Comparison of ENCODE assay signal across 13 mouse cellular contexts in genomic region chr3:93557471-93557870, GRCm38 (mm10). TPM values are rescaled to one million over a fixed set of nuclear protein-coding genes. Genes with fewer than 3 reads are reported as not detected.
A peak's percentile ranks its signal among the peaks of the same experiment; 100 is the strongest.
DNase-seq lines count a peak whose midpoint lies in the region; ATAC-seq and TF ChIP-seq lines count a peak whose summit lies in the region.
"Had no signal": no experiment of that assay in that cellular context is flagged by ENCODE, and none has a peak within 500 bp of the region (broad histone marks: within the 10 kb centered on the region; RNA-seq: fewer than 3 reads in every experiment).

No protein-coding gene starts in this region.

- no peak overlapping the region for H3K9ac ChIP-seq in hindbrain, embryonic 13.5 days
- no peak overlapping the region for H3K9ac ChIP-seq in limb, embryonic 14.5 days (ENCODE audit: low read depth, low read length, severe bottlenecking)
- H3K9ac ChIP-seq in forebrain, embryonic 16.5 days (replicated peaks; ENCODE audit: low read depth, low read length), result no peak overlapping the region
- H3K9ac ChIP-seq: liver, embryonic 13.5 days; midbrain, embryonic 15.5 days had no signal

- peak overlapping the region; percentile 11; the same call in 1 of the 2 replicates for H3K4me2 ChIP-seq in hindbrain, embryonic 13.5 days
- H3K4me2 ChIP-seq in limb, embryonic 14.5 days (replicated peaks; ENCODE audit: low read depth, low read length, severe bottlenecking), result peak overlapping the region; percentile 21; the same call in 1 of the 2 replicates
- no peak overlapping the region for H3K4me2 ChIP-seq in forebrain, embryonic 16.5 days (ENCODE audit: low read length)

- peaks cover 18% of the 10 kb centered on the region for H3K4me1 ChIP-seq in hindbrain, embryonic 13.5 days (replicated peaks)
- H3K4me1 ChIP-seq in hindbrain, embryonic 10.5 days (replicated peaks), result peaks cover 20% of the 10 kb centered on the region
- H3K4me1 ChIP-seq in E14TG2a.4 (replicated peaks; ENCODE audit: low read depth, low read length), result peaks cover 56% of the 10 kb centered on the region
- peaks cover 33% of the 10 kb centered on the region for H3K4me1 ChIP-seq in limb, embryonic 14.5 days (ENCODE audit: control insufficient read depth, insufficient read depth, low read length)
- peaks cover 8% of the 10 kb centered on the region for H3K4me1 ChIP-seq in forebrain, embryonic 16.5 days (replicated peaks; ENCODE audit: control insufficient read depth, insufficient read depth, low read length)

- WGBS in hindbrain, embryonic 13.5 days, result 62% methylated on average over 4 of the region's 4 CpGs
- 57% methylated on average over 4 of the region's 4 CpGs for WGBS in hindbrain, embryonic 10.5 days
- 47% methylated on average over 4 of the region's 4 CpGs for WGBS in limb, embryonic 14.5 days
- WGBS in forebrain, embryonic 16.5 days, result 52% methylated on average over 4 of the region's 4 CpGs

- ATAC-seq in hindbrain, embryonic 13.5 days (ENCODE audit: low FRiP score), result no peak
- ATAC-seq in limb, embryonic 14.5 days (ENCODE audit: low FRiP score, low read depth), result no peak
- ATAC-seq in forebrain, embryonic 16.5 days, result no peak
- ATAC-seq: forebrain, embryonic 14.5 days; midbrain, embryonic 15.5 days had no signal

- no peak for DNase-seq in hindbrain, embryonic 10.5 days (ENCODE audit: low spot score)
- DNase-seq in limb, embryonic 14.5 days (ENCODE audit: low spot score), result peak; percentile 49
- no peak for DNase-seq in layer of hippocampus, adult 9-11 months
- DNase-seq: cerebellum, adult 8-10 months; gastrocnemius, postnatal 25 days; kidney, adult 11 months; liver, embryonic 13.5 days had no signal

- no peaks in the 10 kb centered on the region for H3K9me3 ChIP-seq in hindbrain, embryonic 13.5 days
- H3K9me3 ChIP-seq in hindbrain, embryonic 10.5 days, result no peaks in the 10 kb centered on the region
- H3K9me3 ChIP-seq in E14TG2a.4 (ENCODE audit: low read length), result no peaks in the 10 kb centered on the region
- no peaks in the 10 kb centered on the region for H3K9me3 ChIP-seq in limb, embryonic 14.5 days (ENCODE audit: control insufficient read depth, low read length)
- H3K9me3 ChIP-seq in forebrain, embryonic 16.5 days (ENCODE audit: control insufficient read depth, low read length), result no peaks in the 10 kb centered on the region
- H3K9me3 ChIP-seq: liver, embryonic 13.5 days; midbrain, embryonic 15.5 days had no signal

- no peak overlapping the region for H3K4me3 ChIP-seq in hindbrain, embryonic 13.5 days
- H3K4me3 ChIP-seq in hindbrain, embryonic 10.5 days, result no peak overlapping the region
- H3K4me3 ChIP-seq in C2C12 (ENCODE audit: insufficient read depth, poor library complexity, severe bottlenecking) (peak overlapping the region; percentile 71), E14TG2a.4 (replicated peaks; ENCODE audit: low read length) (peak overlapping the region; percentile 2; the same call in 1 of the 2 replicates)
- H3K4me3 ChIP-seq in limb, embryonic 14.5 days (replicated peaks; ENCODE audit: low read length), result peak overlapping the region; percentile 15; the same call in 1 of the 2 replicates
- no peak overlapping the region for H3K4me3 ChIP-seq in forebrain, embryonic 16.5 days (replicated peaks; ENCODE audit: low read length)
- H3K4me3 ChIP-seq: liver, embryonic 13.5 days; midbrain, embryonic 15.5 days had no signal

- H3K27ac ChIP-seq in hindbrain, embryonic 13.5 days, result no peak overlapping the region
- no peak overlapping the region for H3K27ac ChIP-seq in hindbrain, embryonic 10.5 days
- 0 out of 2 replicates have a peak overlapping the region, but pooled peaks have one; percentile 43 for H3K27ac ChIP-seq in limb, embryonic 14.5 days (replicated peaks; ENCODE audit: low read depth, low read length)
- no peak overlapping the region for H3K27ac ChIP-seq in forebrain, embryonic 16.5 days (ENCODE audit: low read length)
- H3K27ac ChIP-seq: liver, embryonic 13.5 days; midbrain, embryonic 15.5 days had no signal

- peaks cover 75% of the 10 kb centered on the region for H3K79me2 ChIP-seq in C2C12 (ENCODE audit: control insufficient read depth, insufficient read depth)

- no peak for TF ChIP-seq CTCF in C2C12 (IDR thresholded peaks at IDR 0.05; ENCODE audit: control insufficient read depth, insufficient read depth, insufficient read length)
- TF ChIP-seq CTCF in E14TG2a.4 (conservative IDR thresholded peaks at IDR 0.05; ENCODE audit: low read length), result no peak

- H3K36me3 ChIP-seq in hindbrain, embryonic 13.5 days, result no peaks in the 10 kb centered on the region
- H3K36me3 ChIP-seq in hindbrain, embryonic 10.5 days, result 0 out of 2 replicates have a peak, but pooled peaks cover 7% of the 10 kb centered on the region
- H3K36me3 ChIP-seq in C2C12 (ENCODE audit: control insufficient read depth, insufficient read depth) (peaks cover 55% of the 10 kb centered on the region), E14TG2a.4 (ENCODE audit: insufficient read depth, low read length) (peaks cover 27% of the 10 kb centered on the region)
- H3K36me3 ChIP-seq in limb, embryonic 14.5 days (ENCODE audit: control insufficient read depth, insufficient read depth, low read length), result peaks cover 22% of the 10 kb centered on the region
- no peaks in the 10 kb centered on the region for H3K36me3 ChIP-seq in forebrain, embryonic 16.5 days (ENCODE audit: control insufficient read depth, insufficient read depth)
- H3K36me3 ChIP-seq: liver, embryonic 13.5 days; midbrain, embryonic 15.5 days had no signal

- H3K27me3 ChIP-seq in hindbrain, embryonic 13.5 days, result peaks cover 27% of the 10 kb centered on the region
- H3K27me3 ChIP-seq in hindbrain, embryonic 10.5 days (ENCODE audit: insufficient read depth, poor library complexity, severe bottlenecking), result peaks cover 18% of the 10 kb centered on the region
- H3K27me3 ChIP-seq in C2C12 (ENCODE audit: control insufficient read depth, insufficient read depth, insufficient read length) (no peaks in the 10 kb centered on the region), E14TG2a.4 (ENCODE audit: insufficient read depth, low read length) (no peaks in the 10 kb centered on the region)
- H3K27me3 ChIP-seq in limb, embryonic 14.5 days (ENCODE audit: control insufficient read depth, insufficient read depth, low read length), result no peaks in the 10 kb centered on the region
- H3K27me3 ChIP-seq in forebrain, embryonic 16.5 days (replicated peaks; ENCODE audit: control insufficient read depth, insufficient read depth, low read length), result no peaks in the 10 kb centered on the region
- H3K27me3 ChIP-seq: liver, embryonic 13.5 days had no signal

- peaks cover 65% of the 10 kb centered on the region for H3K79me3 ChIP-seq in C2C12 (ENCODE audit: low read depth)

- no peak overlapping the region for H3ac ChIP-seq in C2C12 (ENCODE audit: control insufficient read depth, insufficient read length, low read depth)

- TF ChIP-seq POLR2A in limb, embryonic 14.5 days (IDR thresholded peaks at IDR 0.05; ENCODE audit: borderline replicate concordance, extremely low read depth, insufficient read depth, insufficient read length), result no peak

TF ChIP-seq in C2C12, 6 proteins besides CTCF, POLR2A, EP300 and RAD21:
- TF ChIP-seq FOSL1 (IDR thresholded peaks at IDR 0.05; ENCODE audit: insufficient read depth, low read length, poor library complexity, severe bottlenecking), result no peak
- no peak for TF ChIP-seq MAX (IDR thresholded peaks at IDR 0.05)
- no peak for TF ChIP-seq MYOD1 (IDR thresholded peaks at IDR 0.05; ENCODE audit: control insufficient read depth, insufficient read length, low read depth)
- no peak for TF ChIP-seq MYOG (IDR thresholded peaks at IDR 0.05; ENCODE audit: control insufficient read depth, extremely low read depth, insufficient read length)
- no peak for TF ChIP-seq USF1 (IDR thresholded peaks at IDR 0.05; ENCODE audit: low read depth)
- TF ChIP-seq CEBPB (IDR thresholded peaks at IDR 0.05; ENCODE audit: low read depth), result no peak

RNA-seq across cellular contexts. Expression of gene S100a10, which starts 2.6 kb away (rescaled TPM):
- 191 and 200 TPM in 2 replicates for polyA plus RNA-seq in hindbrain, embryonic 13.5 days (2015; fragmentation: Nextera tagmentation; extraction: Ambion mirVana)
- 160 and 200 TPM in 2 replicates for polyA plus RNA-seq in hindbrain, embryonic 10.5 days (2016; fragmentation: Nextera tagmentation; extraction: Ambion mirVana)
- 1,750 TPM for polyA plus RNA-seq in C2C12 (2012; fragmentation: generic; extraction: Trizol)
- 208 and 328 TPM in 2 replicates for polyA plus RNA-seq in limb, embryonic 14.5 days (2012; rRNA removed)
- 625 and 691 TPM in 2 replicates for polyA plus RNA-seq in limb, embryonic 14.5 days (2014; fragmentation: Nextera tagmentation; extraction: Ambion mirVana)
- polyA plus RNA-seq in forebrain, embryonic 16.5 days (2015; fragmentation: Nextera tagmentation; extraction: Ambion mirVana), result 117 and 124 TPM in 2 replicates

RNA-seq across cellular contexts. Expression of gene S100a11, which starts 37.2 kb away (rescaled TPM):
- polyA plus RNA-seq in hindbrain, embryonic 13.5 days (2015; fragmentation: Nextera tagmentation; extraction: Ambion mirVana), result 225 and 247 TPM in 2 replicates
- polyA plus RNA-seq in hindbrain, embryonic 10.5 days (2016; fragmentation: Nextera tagmentation; extraction: Ambion mirVana), result 327 and 404 TPM in 2 replicates
- polyA plus RNA-seq in C2C12 (2012; fragmentation: generic; extraction: Trizol), result 3,212 TPM
- 477 and 638 TPM in 2 replicates for polyA plus RNA-seq in limb, embryonic 14.5 days (2012; rRNA removed)
- polyA plus RNA-seq in limb, embryonic 14.5 days (2014; fragmentation: Nextera tagmentation; extraction: Ambion mirVana), result 1,786 and 1,916 TPM in 2 replicates
- polyA plus RNA-seq in forebrain, embryonic 16.5 days (2015; fragmentation: Nextera tagmentation; extraction: Ambion mirVana), result 104 and 129 TPM in 2 replicates

Comparison
In these comparisons a context has a peak if more than half of its experiments do, and no peak if none do; other contexts are left out.
1. H3K4me3 ChIP-seq: peak in C2C12 (single experiment), E14TG2a.4 (single experiment) and limb, embryonic 14.5 days (single experiment); none in hindbrain, embryonic 13.5 days (single experiment), hindbrain, embryonic 10.5 days (single experiment) and forebrain, embryonic 16.5 days (single experiment).